In genomic region chr1:57266695-57267094, GRCm38 (mm10) we compare ENCODE assay signal across 11 mouse cellular contexts.
DNase-seq lines count a peak whose midpoint lies in the region; ATAC-seq lines count a peak whose summit lies in the region.
"Had no signal": no experiment of that assay in that cellular context is flagged by ENCODE, and none has a peak within 500 bp of the region (broad histone marks: within the 10 kb centered on the region; RNA-seq: fewer than 3 reads in every experiment).

No protein-coding gene starts in this region.

- no peak overlapping the region for H3K4me2 ChIP-seq in embryonic facial prominence, embryonic 11.5 days (ENCODE audit: low read depth, low read length)
- H3K4me2 ChIP-seq in forebrain, embryonic 16.5 days (ENCODE audit: low read length) = no peak overlapping the region
- H3K4me2 ChIP-seq: neural tube, embryonic 13.5 days had no signal

- no peaks in the 10 kb centered on the region for H3K9me3 ChIP-seq in embryonic facial prominence, embryonic 11.5 days (replicated peaks; ENCODE audit: control insufficient read depth, low read length)
- H3K9me3 ChIP-seq in embryonic facial prominence, embryonic 10.5 days = no peaks in the 10 kb centered on the region
- no peaks in the 10 kb centered on the region for H3K9me3 ChIP-seq in forebrain, embryonic 16.5 days (ENCODE audit: control insufficient read depth, low read length)
- H3K9me3 ChIP-seq: neural tube, embryonic 13.5 days had no signal

- peak; percentile 30 for DNase-seq in embryonic facial prominence, embryonic 11.5 days (ENCODE audit: low spot score)
- DNase-seq in embryonic facial prominence, embryonic 10.5 days (ENCODE audit: low spot score) = no peak
- peak; percentile 16 for DNase-seq in 3T3-L1 (ENCODE audit: low read depth, low spot score)
- peak; percentile 48 for DNase-seq in mesoderm, embryonic 11.5 days (ENCODE audit: low read depth, low spot score)
- DNase-seq in spleen, postnatal 36 days (ENCODE audit: low spot score in 2 of 2) = no peak
- no peak for DNase-seq in gastrocnemius, adult 18-20 months (ENCODE audit: low spot score)
- no peak for DNase-seq in urinary bladder, postnatal 14 days (ENCODE audit: low spot score)

- ATAC-seq in embryonic facial prominence, embryonic 11.5 days (replicated peaks; ENCODE audit: insufficient number of reproducible peaks, low FRiP score, low TSS enrichment, low read depth) = peak; percentile 69
- ATAC-seq in forebrain, embryonic 16.5 days = peak; percentile 34; the same call in 1 of the 2 replicates

- no peak overlapping the region for H3K27ac ChIP-seq in embryonic facial prominence, embryonic 11.5 days (replicated peaks; ENCODE audit: low read depth, low read length)
- H3K27ac ChIP-seq in embryonic facial prominence, embryonic 10.5 days (replicated peaks) = no peak overlapping the region
- no peak overlapping the region for H3K27ac ChIP-seq in forebrain, embryonic 16.5 days (ENCODE audit: low read length)
- H3K27ac ChIP-seq: layer of hippocampus, adult 2 months; liver, embryonic 14.5 days; neural tube, embryonic 13.5 days had no signal

- H3K4me1 ChIP-seq in embryonic facial prominence, embryonic 11.5 days (ENCODE audit: control insufficient read depth, insufficient read depth, low read length) = no peaks in the 10 kb centered on the region
- peaks cover 21% of the 10 kb centered on the region for H3K4me1 ChIP-seq in embryonic facial prominence, embryonic 10.5 days
- H3K4me1 ChIP-seq in forebrain, embryonic 16.5 days (replicated peaks; ENCODE audit: control insufficient read depth, insufficient read depth, low read length) = peaks cover 18% of the 10 kb centered on the region

- H3K4me3 ChIP-seq in embryonic facial prominence, embryonic 11.5 days (ENCODE audit: low read depth, low read length) = no peak overlapping the region
- no peak overlapping the region for H3K4me3 ChIP-seq in embryonic facial prominence, embryonic 10.5 days
- H3K4me3 ChIP-seq in forebrain, embryonic 16.5 days (replicated peaks; ENCODE audit: low read length) = no peak overlapping the region
- H3K4me3 ChIP-seq: layer of hippocampus, adult 2 months; neural tube, embryonic 13.5 days had no signal

- WGBS in embryonic facial prominence, embryonic 11.5 days = 48% methylated on average over 4 of the region's 4 CpGs
- 61% methylated on average over 4 of the region's 4 CpGs for whole genome bisulfite sequencing in embryonic facial prominence, embryonic 10.5 days
- WGBS in forebrain, embryonic 16.5 days = 29% methylated on average over 4 of the region's 4 CpGs

- no peaks in the 10 kb centered on the region for H3K36me3 ChIP-seq in embryonic facial prominence, embryonic 11.5 days (replicated peaks; ENCODE audit: control insufficient read depth, insufficient read depth, low read depth, low read length)
- H3K36me3 ChIP-seq in embryonic facial prominence, embryonic 10.5 days (replicated peaks) = no peaks in the 10 kb centered on the region
- H3K36me3 ChIP-seq in forebrain, embryonic 16.5 days (ENCODE audit: control insufficient read depth, insufficient read depth) = no peaks in the 10 kb centered on the region
- H3K36me3 ChIP-seq: neural tube, embryonic 13.5 days had no signal

- no peaks in the 10 kb centered on the region for H3K27me3 ChIP-seq in embryonic facial prominence, embryonic 11.5 days (ENCODE audit: control insufficient read depth, insufficient read depth, low read length)
- no peaks in the 10 kb centered on the region for H3K27me3 ChIP-seq in embryonic facial prominence, embryonic 10.5 days (replicated peaks; ENCODE audit: low read depth, poor library complexity, severe bottlenecking)
- H3K27me3 ChIP-seq in forebrain, embryonic 16.5 days (replicated peaks; ENCODE audit: control insufficient read depth, insufficient read depth, low read length) = no peaks in the 10 kb centered on the region

- no peak overlapping the region for H3K9ac ChIP-seq in embryonic facial prominence, embryonic 11.5 days (replicated peaks; ENCODE audit: low read length)
- no peak overlapping the region for H3K9ac ChIP-seq in forebrain, embryonic 16.5 days (replicated peaks; ENCODE audit: low read depth, low read length)
- H3K9ac ChIP-seq: liver, embryonic 14.5 days; neural tube, embryonic 13.5 days had no signal

Comparison
In these comparisons a context has a peak if more than half of its experiments do, and no peak if none do; other contexts are left out.
1. DNase-seq: peak in embryonic facial prominence, embryonic 11.5 days (single experiment), 3T3-L1 (single experiment) and mesoderm, embryonic 11.5 days (single experiment); none in embryonic facial prominence, embryonic 10.5 days (single experiment), spleen, postnatal 36 days (0 of 2), gastrocnemius, adult 18-20 months (single experiment) and urinary bladder, postnatal 14 days (single experiment).